Mouse (Mus musculus) forebrain, embryonic 14.5 days (tissue): ENCODE results near the gene Naa80. TPM values are rescaled to one million over a fixed set of nuclear protein-coding genes. Genes with fewer than 3 reads are reported as not detected.

Experiments used
- ATAC-seq: fragments of 200-750 bp; cut with Nextera tagmentation; 2 replicates; pipeline ENCODE4 v1.8.0; 2017; ENCODE audit warnings: mild to moderate bottlenecking, moderate library complexity
- DNase-seq: peaks from one replicate; pipeline ENCODE4 v3.0.0-alpha.2; 2015; ENCODE audit warnings: low spot score
- H3K27ac ChIP-seq: fragments of 300-500 bp; sonication (generic); 2 replicates; pipeline ENCODE4 v1.5.1; 2014; ENCODE audit warnings: low read depth, mild to moderate bottlenecking, control low read depth, low read length, moderate library complexity
- H3K27me3 ChIP-seq: fragments of 300-500 bp; sonication (generic); replicated peaks from 2 replicates; pipeline ENCODE4 v1.6.1; 2014; ENCODE audit warnings: low read length, control low read depth, mixed read lengths; ENCODE audit not compliant: control insufficient read depth, insufficient read depth
- H3K36me3 ChIP-seq: fragments of 300-500 bp; sonication (generic); 2 replicates; pipeline ENCODE4 v1.6.1; 2014; ENCODE audit warnings: low read length, control low read depth; ENCODE audit not compliant: control insufficient read depth, insufficient read depth
- H3K4me1 ChIP-seq: fragments of 300-500 bp; sonication (generic); 2 replicates; pipeline ENCODE4 v1.6.1; 2014; ENCODE audit warnings: antibody characterized with exemption, low read length, control low read depth; ENCODE audit not compliant: control insufficient read depth, insufficient read depth
- H3K4me2 ChIP-seq: fragments of 300-500 bp; sonication (generic); 2 replicates; pipeline ENCODE4 v1.6.1; 2014; ENCODE audit warnings: mild to moderate bottlenecking, control low read depth, low read length
- H3K4me3 ChIP-seq: fragments of 300-500 bp; sonication (generic); 2 replicates; pipeline ENCODE4 v1.5.1; 2014; ENCODE audit warnings: low read depth, low read length, control low read depth
- H3K9ac ChIP-seq: fragments of 300-500 bp; sonication (generic); 2 replicates; pipeline ENCODE4 v1.6.1; 2014; ENCODE audit warnings: mild to moderate bottlenecking, low read length, control low read depth, moderate library complexity
- H3K9me3 ChIP-seq: fragments of 300-500 bp; sonication (generic); replicated peaks from 2 replicates; pipeline ENCODE4 v1.6.1; 2016; ENCODE audit warnings: low read length, control low read depth, mixed read lengths; ENCODE audit not compliant: control insufficient read depth
- WGBS: fragments of 180-500 bp; shearing (Covaris S2); extraction: QIAGEN DNeasy Blood & Tissue Kit; methylation state at CpG from one replicate; pipeline ENCODE4 v1.1.7; 2014; 5-methylcytosine and 5-hydroxymethylcytosine counted together
- polyA plus RNA-seq: library from polyadenylated mRNA; unstranded; fragments of >200 nt; fragmentation: Nextera tagmentation; extraction: Ambion mirVana; gene quantifications from 2 replicates; pipeline ENCODE4 v1.2.1, GENCODE M21; 2014

Gene Naa80
- polyA plus RNA-seq, 1 experiment from 2014 or later, result 18.7 TPM

DNA sequence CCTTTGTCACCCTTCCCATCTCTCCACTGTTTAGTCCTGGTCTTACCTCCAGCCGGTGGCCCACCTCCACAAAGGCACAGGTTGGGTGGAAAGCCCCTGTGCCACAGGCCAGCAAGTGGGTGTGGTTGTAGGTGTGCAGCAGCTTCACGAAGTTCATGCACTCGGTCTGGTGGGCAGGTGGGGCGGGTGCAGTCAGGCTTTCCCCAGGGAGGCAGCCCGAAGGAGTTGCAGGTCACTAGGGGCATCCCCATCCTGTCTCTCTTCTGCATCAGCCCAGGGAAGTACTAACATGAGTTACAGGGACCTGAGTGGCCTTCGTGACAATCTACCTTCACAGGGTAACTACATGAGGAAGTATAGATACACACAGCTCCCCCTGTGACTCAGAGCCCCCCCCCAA is 24.6 kb downstream of the Naa80 start:
- Histone ChIP-seq H3K27ac (no peak overlapping the region), H3K9me3 (no peaks in the 10 kb centered on the region), H3K4me2 (no peak overlapping the region), H3K27me3 (no peaks in the 10 kb centered on the region), H3K4me1 (peaks cover 3% of the 10 kb centered on the region; the same call in 1 of the 2 replicates), H3K4me3 (no peak overlapping the region), H3K36me3 (no peaks in the 10 kb centered on the region), H3K9ac (no peak overlapping the region)
- DNase-seq (no peak), ATAC-seq (no peak)
- WGBS, result 83% methylated on average over 6 of the region's 6 CpGs

DNA sequence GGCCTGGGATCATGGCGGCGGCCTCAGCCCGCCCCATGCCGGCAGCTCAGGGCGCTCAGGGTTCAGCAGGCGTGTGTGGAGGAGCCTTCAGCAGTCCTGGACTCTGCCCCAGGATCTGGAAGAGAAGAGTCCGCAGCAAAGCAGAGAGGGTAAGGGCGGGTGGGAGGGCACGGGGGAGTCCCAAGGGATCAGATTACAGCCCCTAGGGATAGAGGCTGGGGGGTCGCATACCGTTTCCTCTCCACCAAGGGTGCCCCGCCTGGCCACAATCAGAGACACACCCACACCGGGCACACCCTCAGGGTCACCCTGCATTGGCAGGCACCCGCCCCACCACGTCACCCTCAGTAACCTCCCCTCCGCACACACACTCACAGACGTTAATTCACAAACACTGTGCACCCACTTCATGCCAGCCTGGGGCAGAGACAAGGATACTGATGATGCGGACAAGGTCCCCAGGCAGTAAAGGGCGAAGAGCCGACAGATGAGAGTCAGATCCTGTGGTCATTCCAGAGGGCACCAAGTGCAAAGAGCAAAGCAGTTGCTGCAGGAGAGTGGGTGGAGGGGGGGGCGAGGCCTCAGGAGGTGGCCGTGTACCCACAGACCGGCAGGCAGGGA is 26.5 kb downstream of the Naa80 start:
- Histone ChIP-seq H3K4me3 (no peak overlapping the region), H3K36me3 (no peaks in the 10 kb centered on the region), H3K4me1 (peaks cover 5% of the 10 kb centered on the region; the same call in 1 of the 2 replicates), H3K4me2 (no peak overlapping the region), H3K9me3 (no peaks in the 10 kb centered on the region), H3K27ac (no peak overlapping the region), H3K27me3 (no peaks in the 10 kb centered on the region), H3K9ac (0 out of 2 replicates have a peak overlapping the region, but pooled peaks have one; percentile 29)
- no peak for DNase-seq
- no peak for ATAC-seq
- 47% methylated on average over 23 of the region's 23 CpGs for WGBS

DNA sequence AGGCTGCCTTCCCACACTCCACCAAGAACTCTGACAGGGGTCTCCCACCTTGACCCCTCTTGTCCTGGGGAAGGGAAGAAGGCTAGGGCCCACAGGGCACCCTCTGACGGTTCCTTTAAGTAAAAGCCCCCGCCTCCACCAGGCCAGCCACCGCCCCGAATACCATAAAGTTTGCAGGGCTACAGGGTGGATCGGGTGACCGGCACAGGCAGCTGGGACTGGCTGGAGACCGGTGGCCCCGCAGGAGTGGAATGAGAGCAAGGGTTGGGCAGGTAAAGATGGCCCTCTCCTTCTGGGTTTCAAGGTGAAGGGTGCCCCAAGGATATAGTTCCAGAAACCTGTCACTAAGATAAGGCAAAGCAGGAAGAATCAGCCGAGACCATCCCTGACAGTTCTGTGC is 27.9 kb downstream of the Naa80 start:
- H3K4me2 ChIP-seq, result no peak overlapping the region
- no peak overlapping the region for H3K27ac ChIP-seq
- H3K4me3 ChIP-seq, result no peak overlapping the region
- DNase-seq (no peak), ATAC-seq (no peak)
- H3K9ac ChIP-seq, result no peak overlapping the region
- no peaks in the 10 kb centered on the region for H3K36me3 ChIP-seq
- H3K9me3 ChIP-seq, result no peaks in the 10 kb centered on the region
- no peaks in the 10 kb centered on the region for H3K27me3 ChIP-seq
- WGBS, result 29% methylated on average over 9 of the region's 9 CpGs
- H3K4me1 ChIP-seq, result peaks cover 9% of the 10 kb centered on the region

DNA sequence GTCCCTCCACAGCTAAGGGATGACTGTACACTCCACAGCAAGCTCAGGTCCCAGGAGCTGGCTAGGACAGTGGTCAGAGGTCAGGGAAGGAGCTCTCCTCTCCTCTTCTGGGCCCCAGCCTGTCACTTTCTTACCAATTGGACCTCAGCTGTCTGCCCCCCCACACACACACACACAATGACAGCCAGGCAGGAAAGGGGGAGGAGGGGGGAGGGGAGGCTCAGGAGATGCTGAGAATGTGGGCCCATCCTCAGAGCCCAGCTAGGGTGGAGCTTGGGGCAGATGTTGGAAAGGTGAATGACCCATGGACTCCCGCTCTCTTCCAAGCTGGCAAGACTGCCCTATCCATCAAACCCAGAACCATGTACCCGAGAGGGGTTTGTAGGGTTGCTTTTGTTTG is 28.3 kb downstream of the Naa80 start:
- no peak for ATAC-seq

DNA sequence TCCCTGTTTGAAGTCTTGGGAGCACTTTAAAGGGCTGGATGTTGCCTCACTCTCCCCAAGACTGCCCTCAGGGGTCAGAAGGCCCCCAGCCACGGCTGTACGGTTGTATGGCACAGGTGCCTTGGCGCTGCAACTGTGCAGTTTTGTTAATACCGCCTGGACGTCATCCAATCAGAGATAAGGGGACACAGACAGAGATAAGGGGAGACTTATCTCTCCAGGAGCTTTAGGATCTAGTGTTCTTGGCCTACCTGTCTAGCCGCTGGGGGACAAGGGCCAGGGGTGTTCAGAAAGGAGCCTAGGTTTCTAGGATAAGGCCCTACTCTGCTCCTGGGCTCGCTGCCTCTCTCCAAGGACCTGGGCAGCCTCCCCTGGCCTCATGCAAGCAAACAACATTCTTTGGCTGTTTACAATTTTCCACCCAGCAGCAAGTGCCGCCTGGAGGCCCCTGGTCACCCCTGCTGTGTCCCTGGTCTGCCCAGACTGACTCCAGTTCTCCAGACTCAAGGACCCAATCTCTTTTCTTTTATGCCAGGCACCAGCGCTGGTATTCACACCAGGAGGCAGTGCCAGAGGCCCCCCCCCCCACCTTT is 29.1 kb downstream of the Naa80 start:
- H3K36me3 ChIP-seq, result no peaks in the 10 kb centered on the region
- WGBS, result 56% methylated on average over 9 of the region's 9 CpGs
- H3K4me1 ChIP-seq, result peaks cover 17% of the 10 kb centered on the region
- H3K4me2 ChIP-seq, result no peak overlapping the region
- ATAC-seq (no peak), DNase-seq (no peak)
- no peaks in the 10 kb centered on the region for H3K27me3 ChIP-seq
- H3K4me3 ChIP-seq, result no peak overlapping the region
- no peak overlapping the region for H3K27ac ChIP-seq
- no peaks in the 10 kb centered on the region for H3K9me3 ChIP-seq
- H3K9ac ChIP-seq, result no peak overlapping the region

More for the DNA sequence above, 28.3 kb downstream of the Naa80 start:
- H3K27ac ChIP-seq, result no peak overlapping the region
- no peaks in the 10 kb centered on the region for H3K9me3 ChIP-seq
- no peaks in the 10 kb centered on the region for H3K36me3 ChIP-seq
- no peak overlapping the region for H3K4me3 ChIP-seq
- no peak overlapping the region for H3K9ac ChIP-seq
- no peak overlapping the region for H3K4me2 ChIP-seq
- DNase-seq, result no peak
- WGBS, result 61% methylated on average over 2 of the region's 2 CpGs
- H3K4me1 ChIP-seq, result peaks cover 13% of the 10 kb centered on the region
- H3K27me3 ChIP-seq, result no peaks in the 10 kb centered on the region

DNA sequence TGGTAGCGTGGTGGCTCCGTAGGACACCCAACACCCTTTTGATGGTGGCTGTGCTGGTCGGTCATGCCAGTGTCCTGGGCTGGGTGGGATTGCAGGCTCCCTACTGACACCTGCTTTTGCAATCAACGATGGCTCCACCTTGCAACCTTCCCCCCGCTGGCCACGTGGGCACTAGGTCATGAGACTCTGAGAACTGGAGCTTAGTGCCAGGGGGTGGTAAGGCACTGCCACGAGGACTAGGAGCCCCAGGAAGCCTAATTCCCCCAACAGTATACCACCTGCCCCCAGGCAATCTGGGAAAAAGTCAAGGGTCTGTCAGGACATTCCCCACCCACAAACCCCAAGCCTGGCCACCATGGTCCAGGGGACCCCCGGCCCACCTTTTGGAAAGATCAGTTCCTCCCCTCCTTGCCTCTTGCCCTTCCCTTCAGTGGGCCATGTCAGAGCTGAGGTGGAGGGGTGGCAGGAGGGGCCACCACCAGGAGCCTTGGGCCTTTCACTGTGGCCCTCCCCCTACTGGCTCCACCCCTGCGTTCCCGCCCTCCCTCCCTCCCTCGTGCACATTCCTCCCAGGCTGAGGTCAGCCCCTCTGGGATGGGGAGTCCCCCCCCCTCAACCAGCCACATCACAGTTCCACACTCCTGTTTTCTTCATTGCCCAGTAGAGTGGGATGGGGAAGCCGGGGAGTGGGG is 30.2 kb downstream of the Naa80 start, which contains the start of gene Sema3b:
Sema3b (minus strand) TSS at position 489 of the 692 bp plus-strand sequence.
- H3K36me3 ChIP-seq, result peaks cover 3% of the 10 kb centered on the region; the same call in 1 of the 2 replicates
- ATAC-seq (no peak), DNase-seq (no peak)
- H3K27ac ChIP-seq, result no peak within 1 kb of the TSS
- H3K27me3 ChIP-seq, result no peaks in the 10 kb centered on the region
- H3K4me2 ChIP-seq, result no peak within 1 kb of the TSS
- peaks cover 20% of the 10 kb centered on the region for H3K4me1 ChIP-seq
- no peak within 1 kb of the TSS for H3K4me3 ChIP-seq
- 39% methylated on average over 12 of the region's 12 CpGs for WGBS
- no peaks in the 10 kb centered on the region for H3K9me3 ChIP-seq
- H3K9ac ChIP-seq, result no peak within 1 kb of the TSS

DNA sequence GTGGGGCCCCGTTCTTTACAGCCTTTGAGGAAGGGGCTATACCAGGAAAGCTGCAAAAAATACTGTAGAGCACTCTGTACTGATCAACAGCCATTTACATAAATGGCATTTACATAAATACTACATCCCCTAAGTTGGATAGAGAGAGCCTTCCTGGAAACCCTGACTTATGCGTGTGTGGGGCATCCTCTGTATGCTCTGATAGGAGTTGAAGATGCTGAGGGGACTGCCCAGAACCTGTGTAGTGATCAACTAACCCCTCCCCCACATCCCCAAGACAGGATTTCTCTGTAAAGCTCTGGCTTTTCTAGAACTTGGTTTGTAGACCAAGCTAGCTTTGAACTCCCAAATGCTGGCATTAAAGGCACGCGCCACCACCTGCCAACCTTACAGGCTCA is 30.7 kb downstream of the Naa80 start:
- peaks cover 9% of the 10 kb centered on the region for H3K36me3 ChIP-seq
- H3K27me3 ChIP-seq, result no peaks in the 10 kb centered on the region
- H3K4me2 ChIP-seq, result no peak overlapping the region
- no peaks in the 10 kb centered on the region for H3K9me3 ChIP-seq
- H3K4me3 ChIP-seq, result no peak overlapping the region
- peaks cover 20% of the 10 kb centered on the region for H3K4me1 ChIP-seq
- H3K27ac ChIP-seq, result no peak overlapping the region
- ATAC-seq (no peak), DNase-seq (no peak)
- 63% methylated on average over 4 of the region's 4 CpGs for WGBS
- no peak overlapping the region for H3K9ac ChIP-seq

DNA sequence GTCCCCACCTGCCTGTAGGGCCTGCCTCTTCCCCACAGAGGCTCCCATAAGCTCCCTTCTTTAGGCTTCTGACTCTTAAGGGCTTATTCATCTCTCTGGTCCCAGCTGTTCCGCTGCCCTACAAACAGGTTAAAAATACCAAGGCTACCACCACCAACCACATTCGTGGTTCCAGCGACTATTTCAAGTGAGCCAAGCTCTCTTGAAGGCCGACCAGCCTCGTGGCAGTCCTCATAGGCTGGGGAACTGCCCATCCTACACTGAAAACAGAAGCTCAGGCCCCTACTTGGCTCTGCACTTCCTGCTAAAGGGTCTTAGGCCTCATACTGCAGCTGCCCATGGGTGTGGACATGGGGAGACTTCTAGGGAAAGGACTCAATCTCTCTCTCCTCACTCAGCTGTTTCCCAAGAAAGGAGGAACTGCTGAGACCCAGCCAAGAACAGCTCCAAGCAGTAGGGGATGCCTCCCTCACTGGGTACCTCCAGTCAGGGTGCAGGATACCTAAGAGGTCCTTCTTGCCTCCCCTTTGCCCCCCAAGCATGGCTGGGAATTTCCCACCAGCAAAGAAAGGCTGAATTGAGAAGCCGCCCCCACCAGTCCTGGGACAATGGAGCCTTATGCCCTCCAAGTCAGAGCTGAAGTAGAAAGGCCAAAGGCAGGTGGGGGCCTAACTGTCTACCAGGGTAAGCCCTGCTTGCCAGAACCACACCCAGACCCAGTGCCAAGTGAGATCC is 32.9 kb downstream of the Naa80 start:
- no peaks in the 10 kb centered on the region for H3K9me3 ChIP-seq
- ATAC-seq (no peak), DNase-seq (no peak)
- peak overlapping the region; percentile 72 for H3K4me2 ChIP-seq
- 59% methylated on average over 6 of the region's 6 CpGs for WGBS
- no peaks in the 10 kb centered on the region for H3K27me3 ChIP-seq
- H3K27ac ChIP-seq, result peak overlapping the region; percentile 99
- peak overlapping the region; percentile 82 for H3K9ac ChIP-seq
- peaks cover 17% of the 10 kb centered on the region for H3K4me1 ChIP-seq
- peak overlapping the region; percentile 34; the same call in 1 of the 2 replicates for H3K4me3 ChIP-seq
- H3K36me3 ChIP-seq, result peaks cover 31% of the 10 kb centered on the region
